Mouse (Mus musculus): Measurements from ENCODE around the gene Pgap3. TPM values are rescaled to one million over a fixed set of nuclear protein-coding genes. Genes with fewer than 3 reads are reported as not detected.

Pgap3 gene
- total RNA-seq (2018; cell fraction: chromatin; rRNA removed), result 1 to 10 TPM in 22 of 26 experiments, under 1 TPM in 2, not detected in 2; 0.49 to 7.8 (median 4.1) TPM
- 1 to 10 TPM; 2.9 to 5.3 (median 4.1) TPM for total RNA-seq (2018; cell fraction: cytosol; rRNA removed)
- 1 to 10 TPM; 1.0 to 9.5 (median 5.9) TPM for total RNA-seq (2018; cell fraction: nucleus; rRNA removed)
- polyA plus RNA-seq (2018), result 2.8 to 4.2 TPM (median 2.9 TPM) in 3 replicates

- peak within 1 kb of the TSS; percentile 51 for H3K4me3 ChIP-seq (ENCODE audit: inconsistent target)
- H3K36me3 ChIP-seq (ENCODE audit: inconsistent target), result no peaks in the 10 kb centered on the region
- no peaks in the 10 kb centered on the region for H3K79me2 ChIP-seq (ENCODE audit: inconsistent target)
- 1% methylated on average over 40 of the region's 40 CpGs for WGBS (ENCODE audit: missing documents)
- peak within 1 kb of the TSS; percentile 33; the same call in 1 of the 2 replicates for H3K27ac ChIP-seq
Measured at GRCm38 (mm10) chr11:98400161-98400726, at the start of gene Pgap3. Gene Pgap3 (minus strand): TSS chr11:98400490.

- Histone ChIP-seq H3K79me2 (ENCODE audit: inconsistent target) (no peaks in the 10 kb centered on the region), H3K27ac (no peak overlapping the region), H3K4me3 (ENCODE audit: inconsistent target) (no peak overlapping the region), H3K36me3 (ENCODE audit: inconsistent target) (no peaks in the 10 kb centered on the region)
- 89% methylated on average over 3 of the region's 3 CpGs for WGBS (ENCODE audit: missing documents)
Measured at GRCm38 (mm10) chr11:98449419-98449818, 49.1 kb upstream of the Pgap3 start.

- Histone ChIP-seq H3K4me3 (ENCODE audit: inconsistent target) (no peak overlapping the region), H3K36me3 (ENCODE audit: inconsistent target) (no peaks in the 10 kb centered on the region), H3K79me2 (ENCODE audit: inconsistent target) (no peaks in the 10 kb centered on the region), H3K27ac (no peak overlapping the region)
- WGBS (ENCODE audit: missing documents), result 42% methylated on average over 9 of the region's 13 CpGs
Measured at GRCm38 (mm10) chr11:98448191-98448790, 48.0 kb upstream of the Pgap3 start.

GRCm38 (mm10) chr11:98447475-98447834 lies 47.2 kb upstream of the Pgap3 start:
- Histone ChIP-seq H3K36me3 (ENCODE audit: inconsistent target) (no peaks in the 10 kb centered on the region), H3K4me3 (ENCODE audit: inconsistent target) (no peak overlapping the region), H3K27ac (no peak overlapping the region), H3K79me2 (ENCODE audit: inconsistent target) (no peaks in the 10 kb centered on the region)
- 56% methylated on average over 6 of the region's 7 CpGs for WGBS (ENCODE audit: missing documents)

GRCm38 (mm10) chr11:98446562-98447474 lies 46.5 kb upstream of the Pgap3 start:
- Histone ChIP-seq H3K36me3 (ENCODE audit: inconsistent target) (no peaks in the 10 kb centered on the region), H3K4me3 (ENCODE audit: inconsistent target) (no peak overlapping the region), H3K27ac (no peak overlapping the region), H3K79me2 (ENCODE audit: inconsistent target) (no peaks in the 10 kb centered on the region)
- whole genome bisulfite sequencing (ENCODE audit: missing documents), result 16% methylated on average over 28 of the region's 33 CpGs

GRCm38 (mm10) chr11:98446213-98446561 lies 45.9 kb upstream of the Pgap3 start, which contains the start of gene Grb7:
Gene Grb7 (plus strand): TSS chr11:98446394.
- H3K36me3 ChIP-seq (ENCODE audit: inconsistent target), result no peaks in the 10 kb centered on the region
- H3K79me2 ChIP-seq (ENCODE audit: inconsistent target), result no peaks in the 10 kb centered on the region
- WGBS (ENCODE audit: missing documents), result 55% methylated on average over 5 of the region's 5 CpGs
- no peak within 1 kb of the TSS for H3K27ac ChIP-seq
- no peak within 1 kb of the TSS for H3K4me3 ChIP-seq (ENCODE audit: inconsistent target)

GRCm38 (mm10) chr11:98445679-98446078 lies 45.4 kb upstream of the Pgap3 start:
- Histone ChIP-seq H3K27ac (no peak overlapping the region), H3K4me3 (ENCODE audit: inconsistent target) (no peak overlapping the region), H3K36me3 (ENCODE audit: inconsistent target) (no peaks in the 10 kb centered on the region), H3K79me2 (ENCODE audit: inconsistent target) (no peaks in the 10 kb centered on the region)
- WGBS (ENCODE audit: missing documents), result 84% methylated on average over 4 of the region's 4 CpGs

- WGBS (ENCODE audit: missing documents), result 56% methylated on average over 1 of the region's 1 CpGs
- no peak overlapping the region for H3K4me3 ChIP-seq (ENCODE audit: inconsistent target)
- H3K79me2 ChIP-seq (ENCODE audit: inconsistent target), result no peaks in the 10 kb centered on the region
- H3K27ac ChIP-seq, result no peak overlapping the region
- H3K36me3 ChIP-seq (ENCODE audit: inconsistent target), result no peaks in the 10 kb centered on the region
Measured at GRCm38 (mm10) chr11:98445238-98445637, 44.9 kb upstream of the Pgap3 start.

GRCm38 (mm10) chr11:98443688-98444087 lies 43.4 kb upstream of the Pgap3 start:
- H3K27ac ChIP-seq, result no peak overlapping the region
- H3K79me2 ChIP-seq (ENCODE audit: inconsistent target), result no peaks in the 10 kb centered on the region
- no peak overlapping the region for H3K4me3 ChIP-seq (ENCODE audit: inconsistent target)
- 100% methylated on average over 1 of the region's 1 CpGs for WGBS (ENCODE audit: missing documents)
- H3K36me3 ChIP-seq (ENCODE audit: inconsistent target), result no peaks in the 10 kb centered on the region

- H3K27ac ChIP-seq, result peak within 1 kb of the TSS; percentile 78
Measured at GRCm38 (mm10) chr11:98438331-98439158, 38.3 kb upstream of the Pgap3 start, which contains the start of gene Mien1. Gene Mien1 (minus strand): TSS chr11:98438991.

GRCm38 (mm10) chr11:98437441-98437840 lies 37.2 kb upstream of the Pgap3 start:
- Histone ChIP-seq H3K4me3 (ENCODE audit: inconsistent target) (no peak overlapping the region), H3K79me2 (ENCODE audit: inconsistent target) (no peaks in the 10 kb centered on the region), H3K27ac (no peak overlapping the region), H3K36me3 (ENCODE audit: inconsistent target) (no peaks in the 10 kb centered on the region)
- WGBS (ENCODE audit: missing documents), result 92% methylated on average over 6 of the region's 6 CpGs

More at GRCm38 (mm10) chr11:98438331-98439158, 38.3 kb upstream of the Pgap3 start, which contains the start of gene Mien1:
- WGBS (ENCODE audit: missing documents), result 4% methylated on average over 43 of the region's 43 CpGs
- Histone ChIP-seq H3K36me3 (ENCODE audit: inconsistent target) (no peaks in the 10 kb centered on the region), H3K4me3 (ENCODE audit: inconsistent target) (peak within 1 kb of the TSS; percentile 88), H3K79me2 (ENCODE audit: inconsistent target) (no peaks in the 10 kb centered on the region)

GRCm38 (mm10) chr11:98435723-98436122 lies 35.4 kb upstream of the Pgap3 start:
- H3K79me2 ChIP-seq (ENCODE audit: inconsistent target), result no peaks in the 10 kb centered on the region
- no peak overlapping the region for H3K4me3 ChIP-seq (ENCODE audit: inconsistent target)
- H3K27ac ChIP-seq, result no peak overlapping the region
- 89% methylated on average over 9 of the region's 9 CpGs for WGBS (ENCODE audit: missing documents)
- no peaks in the 10 kb centered on the region for H3K36me3 ChIP-seq (ENCODE audit: inconsistent target)

- H3K36me3 ChIP-seq (ENCODE audit: inconsistent target), result no peaks in the 10 kb centered on the region
- H3K27ac ChIP-seq, result no peak overlapping the region
- H3K4me3 ChIP-seq (ENCODE audit: inconsistent target), result no peak overlapping the region
- H3K79me2 ChIP-seq (ENCODE audit: inconsistent target), result no peaks in the 10 kb centered on the region
- WGBS (ENCODE audit: missing documents), result 81% methylated on average over 9 of the region's 9 CpGs
Measured at GRCm38 (mm10) chr11:98431743-98432502, 31.6 kb upstream of the Pgap3 start.
